ENCODE assay signal across 22 mouse cellular contexts in genomic region chr17:83576810-83577371, GRCm38 (mm10). TPM values are rescaled to one million over a fixed set of nuclear protein-coding genes. Genes with fewer than 3 reads are reported as not detected.
DNase-seq lines count a peak whose midpoint lies in the region; ATAC-seq and TF ChIP-seq lines count a peak whose summit lies in the region.
"Had no signal": no experiment of that assay in that cellular context is flagged by ENCODE, and none has a peak within 500 bp of the region (broad histone marks: within the 10 kb centered on the region; RNA-seq: fewer than 3 reads in every experiment).

No protein-coding gene starts in this region.

- no peaks in the 10 kb centered on the region for H3K4me1 ChIP-seq in intestine, postnatal 0 days (replicated peaks; ENCODE audit: control insufficient read depth, insufficient read depth, low read length)
- no peaks in the 10 kb centered on the region for H3K4me1 ChIP-seq in intestine, embryonic 15.5 days (replicated peaks)
- H3K4me1 ChIP-seq in stomach, postnatal 0 days (replicated peaks; ENCODE audit: control insufficient read depth, insufficient read depth) = no peaks in the 10 kb centered on the region
- H3K4me1 ChIP-seq in kidney, embryonic 14.5 days (ENCODE audit: control insufficient read depth, insufficient read depth, low read length) = no peaks in the 10 kb centered on the region
- H3K4me1 ChIP-seq: embryonic facial prominence, embryonic 15.5 days had no signal

- TF ChIP-seq EP300 in stomach, postnatal 0 days (optimal IDR thresholded peaks at IDR 0.05) = no peak

- H3K4me2 ChIP-seq in intestine, postnatal 0 days (replicated peaks; ENCODE audit: low read depth) = no peak overlapping the region
- H3K4me2 ChIP-seq in intestine, embryonic 15.5 days (replicated peaks) = no peak overlapping the region
- H3K4me2 ChIP-seq in stomach, postnatal 0 days (replicated peaks; ENCODE audit: low read depth) = no peak overlapping the region
- H3K4me2 ChIP-seq in kidney, embryonic 14.5 days (replicated peaks; ENCODE audit: low read depth, low read length) = no peak overlapping the region
- H3K4me2 ChIP-seq: embryonic facial prominence, embryonic 15.5 days; heart, embryonic 13.5 days; hindbrain, embryonic 15.5 days had no signal

- no peak overlapping the region for H3K4me3 ChIP-seq in intestine, postnatal 0 days (ENCODE audit: low read depth, low read length)
- no peak overlapping the region for H3K4me3 ChIP-seq in intestine, embryonic 15.5 days (replicated peaks)
- no peak overlapping the region for H3K4me3 ChIP-seq in stomach, postnatal 0 days (ENCODE audit: low read depth, low read length)
- H3K4me3 ChIP-seq in kidney, embryonic 14.5 days (ENCODE audit: low read length) = no peak overlapping the region
- H3K4me3 ChIP-seq: embryonic facial prominence, embryonic 15.5 days; erythroblast, embryonic 14.5 days; forebrain, embryonic 10.5 days; heart, embryonic 13.5 days; hindbrain, embryonic 15.5 days had no signal

- H3K9ac ChIP-seq in intestine, postnatal 0 days (ENCODE audit: low read depth, low read length) = no peak overlapping the region
- no peak overlapping the region for H3K9ac ChIP-seq in intestine, embryonic 15.5 days
- no peak overlapping the region for H3K9ac ChIP-seq in stomach, postnatal 0 days (ENCODE audit: low read length)
- no peak overlapping the region for H3K9ac ChIP-seq in kidney, embryonic 14.5 days (ENCODE audit: low read depth, low read length)
- H3K9ac ChIP-seq: embryonic facial prominence, embryonic 15.5 days; heart, embryonic 13.5 days; hindbrain, embryonic 15.5 days had no signal

- TF ChIP-seq CTCF in intestine, postnatal 0 days (IDR thresholded peaks at IDR 0.05; ENCODE audit: low read depth) = no peak
- no peak for TF ChIP-seq CTCF in stomach, postnatal 0 days (IDR thresholded peaks at IDR 0.05; ENCODE audit: low read depth)

- H3K27ac ChIP-seq in intestine, postnatal 0 days (ENCODE audit: low read depth, low read length) = no peak overlapping the region
- no peak overlapping the region for H3K27ac ChIP-seq in intestine, embryonic 15.5 days
- no peak overlapping the region for H3K27ac ChIP-seq in stomach, postnatal 0 days (replicated peaks)
- no peak overlapping the region for H3K27ac ChIP-seq in kidney, embryonic 14.5 days (ENCODE audit: low read depth, low read length)
- H3K27ac ChIP-seq: embryonic facial prominence, embryonic 15.5 days; forebrain, embryonic 10.5 days; heart, embryonic 13.5 days; hindbrain, embryonic 15.5 days had no signal

- peak; percentile 6 for DNase-seq in 416B (ENCODE audit: low read depth)
- DNase-seq in stomach, postnatal 0 days (ENCODE audit: low spot score) = no peak
- DNase-seq in frontal cortex, postnatal 10 days (ENCODE audit: low spot score in 2 of 2) = no peak
- DNase-seq: adrenal gland, postnatal 25 days; cerebellum, adult 2 months; cerebellum, postnatal 10 days; embryo, embryonic 11 days; gastrocnemius, postnatal 36 days; heart, adult 11 months; heart, postnatal 36 days had no signal

- no peaks in the 10 kb centered on the region for H3K27me3 ChIP-seq in intestine, postnatal 0 days (replicated peaks; ENCODE audit: control insufficient read depth, insufficient read depth, low read length)
- no peaks in the 10 kb centered on the region for H3K27me3 ChIP-seq in intestine, embryonic 15.5 days (replicated peaks)
- no peaks in the 10 kb centered on the region for H3K27me3 ChIP-seq in stomach, postnatal 0 days (ENCODE audit: control insufficient read depth, insufficient read depth, low read length)
- no peaks in the 10 kb centered on the region for H3K27me3 ChIP-seq in kidney, embryonic 14.5 days (ENCODE audit: control insufficient read depth, insufficient read depth, low read length)
- H3K27me3 ChIP-seq: embryonic facial prominence, embryonic 15.5 days; heart, embryonic 13.5 days; hindbrain, embryonic 15.5 days had no signal

- 0 out of 2 replicates have a peak, but pooled peaks have one; percentile 16 for ATAC-seq in intestine, postnatal 0 days
- ATAC-seq in intestine, embryonic 15.5 days = no peak
- ATAC-seq in common myeloid progenitor, adult 5-6 weeks (replicated peaks; ENCODE audit: low read depth, poor library complexity, severe bottlenecking) = peak; percentile 54; the same call in 1 of the 2 replicates
- ATAC-seq in stomach, postnatal 0 days (ENCODE audit: low FRiP score, low TSS enrichment) = peak; percentile 82
- no peak for ATAC-seq in kidney, embryonic 14.5 days (ENCODE audit: low FRiP score, low TSS enrichment)
- ATAC-seq: forebrain, embryonic 14.5 days had no signal

- 81% methylated on average over 11 of the region's 11 CpGs for WGBS in intestine, postnatal 0 days
- 88% methylated on average over 11 of the region's 11 CpGs for WGBS in intestine, embryonic 15.5 days
- WGBS in stomach, postnatal 0 days = 76% methylated on average over 11 of the region's 11 CpGs
- WGBS in kidney, embryonic 14.5 days = 90% methylated on average over 11 of the region's 11 CpGs

- no peaks in the 10 kb centered on the region for H3K36me3 ChIP-seq in intestine, postnatal 0 days (ENCODE audit: control insufficient read depth, insufficient read depth)
- no peaks in the 10 kb centered on the region for H3K36me3 ChIP-seq in intestine, embryonic 15.5 days
- H3K36me3 ChIP-seq in stomach, postnatal 0 days (ENCODE audit: control insufficient read depth, insufficient read depth, low read length) = no peaks in the 10 kb centered on the region
- H3K36me3 ChIP-seq in kidney, embryonic 14.5 days (ENCODE audit: control insufficient read depth, insufficient read depth, low read length) = no peaks in the 10 kb centered on the region
- H3K36me3 ChIP-seq: embryonic facial prominence, embryonic 15.5 days; forebrain, embryonic 10.5 days; heart, embryonic 13.5 days; hindbrain, embryonic 15.5 days had no signal

- no peaks in the 10 kb centered on the region for H3K9me3 ChIP-seq in intestine, postnatal 0 days (ENCODE audit: control insufficient read depth)
- H3K9me3 ChIP-seq in intestine, embryonic 15.5 days = no peaks in the 10 kb centered on the region
- H3K9me3 ChIP-seq in stomach, postnatal 0 days (ENCODE audit: control insufficient read depth, low read length) = no peaks in the 10 kb centered on the region
- no peaks in the 10 kb centered on the region for H3K9me3 ChIP-seq in kidney, embryonic 14.5 days (ENCODE audit: control insufficient read depth, low read length)
- H3K9me3 ChIP-seq: embryonic facial prominence, embryonic 15.5 days; forebrain, embryonic 10.5 days; heart, embryonic 13.5 days; hindbrain, embryonic 15.5 days had no signal

RNA-seq across cellular contexts. Expression of gene Kcng3, which starts 54.8 kb away (rescaled TPM):
- polyA plus RNA-seq in intestine, postnatal 0 days (2015; fragmentation: Nextera tagmentation; extraction: Ambion mirVana) = not detected in 2 replicates
- polyA plus RNA-seq in intestine, embryonic 15.5 days (2015; fragmentation: Nextera tagmentation; extraction: Ambion mirVana) = 0.05 TPM in 1 of 2 replicates, not detected in the other
- total RNA-seq in common myeloid progenitor, adult 5-6 weeks (2017) = 0.14 and 1.5 TPM in 2 replicates
- 0.02 TPM in 1 of 2 replicates, not detected in the other for polyA plus RNA-seq in stomach, postnatal 0 days (2015; fragmentation: Nextera tagmentation; extraction: Ambion mirVana)
- not detected in 2 replicates for polyA plus RNA-seq in kidney, embryonic 14.5 days (2014; fragmentation: Nextera tagmentation; extraction: Ambion mirVana)
- total RNA-seq: gastrocnemius, postnatal 36 days had no signal
- polyA plus RNA-seq: embryonic facial prominence, embryonic 11.5 days; embryonic facial prominence, embryonic 15.5 days; erythroblast, embryonic 14.5 days; forebrain, embryonic 10.5 days; forebrain, embryonic 14.5 days; heart, embryonic 13.5 days; heart, postnatal 0 days had no signal

RNA-seq across cellular contexts. Expression of gene Cox7a2l, which starts 59.8 kb away (rescaled TPM):
- polyA plus RNA-seq in intestine, postnatal 0 days (2015; fragmentation: Nextera tagmentation; extraction: Ambion mirVana) = 226 and 233 TPM in 2 replicates
- polyA plus RNA-seq in intestine, embryonic 15.5 days (2015; fragmentation: Nextera tagmentation; extraction: Ambion mirVana) = 181 and 186 TPM in 2 replicates
- 201 and 267 TPM in 2 replicates for total RNA-seq in common myeloid progenitor, adult 5-6 weeks (2017)
- 163 and 183 TPM in 2 replicates for polyA plus RNA-seq in stomach, postnatal 0 days (2015; fragmentation: Nextera tagmentation; extraction: Ambion mirVana)
- polyA plus RNA-seq in kidney, embryonic 14.5 days (2014; fragmentation: Nextera tagmentation; extraction: Ambion mirVana) = 199 and 214 TPM in 2 replicates

Comparison
In these comparisons a context has a peak if more than half of its experiments do, and no peak if none do; other contexts are left out.
1. ATAC-seq: peak in intestine, postnatal 0 days (single experiment), common myeloid progenitor, adult 5-6 weeks (single experiment) and stomach, postnatal 0 days (single experiment); none in intestine, embryonic 15.5 days (single experiment) and kidney, embryonic 14.5 days (single experiment).